Mouse (Mus musculus): ENCODE measurements around the gene Slc39a5.

GRCm38 (mm10) chr10:128372989-128373748 is 27.9 kb downstream of the Slc39a5 start:
- TF ChIP-seq CTCF (IDR thresholded peaks at IDR 0.05; ENCODE audit: extremely low read depth, insufficient read depth, insufficient read length, insufficient replicate concordance) = no peak
- no peak for TF ChIP-seq POLR2A (IDR thresholded peaks at IDR 0.05; ENCODE audit: low read depth, low read length)

All from spleen, adult 2 months (tissue).